Comparison of ENCODE assay signal across 32 mouse cellular contexts in genomic region chr5:127695898-127696297, GRCm38 (mm10).
DNase-seq lines count a peak whose midpoint lies in the region; ATAC-seq and TF ChIP-seq lines count a peak whose summit lies in the region.
"Had no signal": no experiment of that assay in that cellular context is flagged by ENCODE, and none has a peak within 500 bp of the region (broad histone marks: within the 10 kb centered on the region; RNA-seq: fewer than 3 reads in every experiment).

No protein-coding gene starts in this region.

- no peaks in the 10 kb centered on the region for H3K9me3 ChIP-seq in kidney, postnatal 0 days (replicated peaks; ENCODE audit: low read length)
- H3K9me3 ChIP-seq in limb, embryonic 11.5 days (ENCODE audit: control insufficient read depth, low read length) = no peaks in the 10 kb centered on the region
- no peaks in the 10 kb centered on the region for H3K9me3 ChIP-seq in heart, embryonic 10.5 days
- no peaks in the 10 kb centered on the region for H3K9me3 ChIP-seq in hindbrain, embryonic 13.5 days
- H3K9me3 ChIP-seq: embryonic facial prominence, embryonic 13.5 days; forebrain, embryonic 10.5 days; forebrain, embryonic 15.5 days; intestine, embryonic 15.5 days; limb, embryonic 12.5 days; liver, embryonic 15.5 days; lung, embryonic 15.5 days; neural tube, embryonic 13.5 days had no signal

- peak; percentile 12 for DNase-seq in kidney, postnatal 0 days (ENCODE audit: low spot score)
- DNase-seq in kidney, postnatal 25 days = no peak
- peak; percentile 38 for DNase-seq in ZHBTc4 (ENCODE audit: low read depth, low spot score)
- DNase-seq in embryo, embryonic 9.5 days (ENCODE audit: extremely low spot score) = peak; percentile 20
- peak; percentile 69 for DNase-seq in limb, embryonic 11.5 days (ENCODE audit: low spot score)
- no peak for DNase-seq in heart, embryonic 10.5 days (ENCODE audit: low spot score)
- DNase-seq: adrenal gland, adult 2 months; cerebellum, adult 11 months; cerebellum, adult 9-10 months; cerebellum, postnatal 36 days; gastrocnemius, adult 2 months; gastrocnemius, postnatal 36 days; heart, adult 18-20 months; kidney, adult 8-10 months; kidney, postnatal 14 days; lung, postnatal 36 days; thymus, postnatal 4 days had no signal

- WGBS in kidney, postnatal 0 days = 62% methylated on average over 4 of the region's 4 CpGs
- 57% methylated on average over 4 of the region's 4 CpGs for WGBS in limb, embryonic 11.5 days
- WGBS in heart, embryonic 10.5 days = 56% methylated on average over 4 of the region's 4 CpGs
- WGBS in hindbrain, embryonic 13.5 days = 81% methylated on average over 4 of the region's 4 CpGs

- H3K27me3 ChIP-seq in kidney, postnatal 0 days (ENCODE audit: insufficient read depth, low read length) = no peaks in the 10 kb centered on the region
- H3K27me3 ChIP-seq in limb, embryonic 11.5 days (ENCODE audit: control insufficient read depth, insufficient read depth, low read length) = no peaks in the 10 kb centered on the region
- no peaks in the 10 kb centered on the region for H3K27me3 ChIP-seq in heart, embryonic 10.5 days (ENCODE audit: insufficient read depth, poor library complexity, severe bottlenecking)
- no peaks in the 10 kb centered on the region for H3K27me3 ChIP-seq in hindbrain, embryonic 13.5 days
- H3K27me3 ChIP-seq: embryonic facial prominence, embryonic 13.5 days; forebrain, embryonic 15.5 days; heart, embryonic 12.5 days; intestine, embryonic 15.5 days; limb, embryonic 12.5 days; liver, embryonic 15.5 days; lung, embryonic 15.5 days; neural tube, embryonic 13.5 days had no signal

- no peak for TF ChIP-seq CTCF in kidney, postnatal 0 days (IDR thresholded peaks at IDR 0.05; ENCODE audit: low read depth)

- H3K9ac ChIP-seq in kidney, postnatal 0 days (ENCODE audit: low read depth, low read length) = no peak overlapping the region
- no peak overlapping the region for H3K9ac ChIP-seq in limb, embryonic 11.5 days (ENCODE audit: low read length)
- no peak overlapping the region for H3K9ac ChIP-seq in hindbrain, embryonic 13.5 days
- H3K9ac ChIP-seq: embryonic facial prominence, embryonic 13.5 days; forebrain, embryonic 15.5 days; heart, embryonic 12.5 days; intestine, embryonic 15.5 days; limb, embryonic 12.5 days; liver, embryonic 15.5 days; lung, embryonic 15.5 days; neural tube, embryonic 13.5 days had no signal

- no peak for ATAC-seq in kidney, postnatal 0 days (replicated peaks; ENCODE audit: low FRiP score, low read depth)
- no peak for ATAC-seq in limb, embryonic 11.5 days (ENCODE audit: insufficient number of reproducible peaks, low FRiP score, low TSS enrichment, low read depth)
- no peak for ATAC-seq in hindbrain, embryonic 13.5 days (ENCODE audit: low FRiP score)
- ATAC-seq: activated CD4-positive, CD25-positive, alpha-beta regulatory T cell, adult 4 months; CD4-positive, CD25-positive, alpha-beta regulatory T cell, adult 4 months; forebrain, embryonic 15.5 days; hindbrain, embryonic 16.5 days; intestine, embryonic 15.5 days; midbrain, embryonic 16.5 days had no signal

- H3K27ac ChIP-seq in kidney, postnatal 0 days = no peak overlapping the region
- no peak overlapping the region for H3K27ac ChIP-seq in limb, embryonic 11.5 days (replicated peaks; ENCODE audit: low read depth, low read length)
- H3K27ac ChIP-seq in heart, embryonic 10.5 days = no peak overlapping the region
- no peak overlapping the region for H3K27ac ChIP-seq in hindbrain, embryonic 13.5 days
- H3K27ac ChIP-seq: embryonic facial prominence, embryonic 13.5 days; forebrain, embryonic 10.5 days; forebrain, embryonic 15.5 days; gastrocnemius, adult 2 months; intestine, embryonic 15.5 days; limb, embryonic 12.5 days; liver, embryonic 15.5 days; lung, embryonic 15.5 days; neural tube, embryonic 13.5 days had no signal

- H3K36me3 ChIP-seq in kidney, postnatal 0 days (ENCODE audit: insufficient read depth, low read length) = no peaks in the 10 kb centered on the region
- no peaks in the 10 kb centered on the region for H3K36me3 ChIP-seq in limb, embryonic 11.5 days (ENCODE audit: control insufficient read depth, insufficient read depth, low read length)
- H3K36me3 ChIP-seq in heart, embryonic 10.5 days = no peaks in the 10 kb centered on the region
- H3K36me3 ChIP-seq in hindbrain, embryonic 13.5 days = no peaks in the 10 kb centered on the region
- H3K36me3 ChIP-seq: embryonic facial prominence, embryonic 13.5 days; forebrain, embryonic 15.5 days; heart, embryonic 12.5 days; intestine, embryonic 15.5 days; limb, embryonic 12.5 days; liver, embryonic 15.5 days; lung, embryonic 15.5 days; neural tube, embryonic 13.5 days had no signal

- no peaks in the 10 kb centered on the region for H3K4me1 ChIP-seq in kidney, postnatal 0 days (replicated peaks; ENCODE audit: insufficient read depth, low read length)
- H3K4me1 ChIP-seq in limb, embryonic 11.5 days (ENCODE audit: control insufficient read depth, insufficient read depth, low read length) = no peaks in the 10 kb centered on the region; the same call in 1 of the 2 replicates
- H3K4me1 ChIP-seq in heart, embryonic 10.5 days = no peaks in the 10 kb centered on the region
- H3K4me1 ChIP-seq in hindbrain, embryonic 13.5 days (replicated peaks) = peaks cover 7% of the 10 kb centered on the region; the same call in 1 of the 2 replicates
- H3K4me1 ChIP-seq: embryonic facial prominence, embryonic 13.5 days; forebrain, embryonic 15.5 days; heart, embryonic 12.5 days; intestine, embryonic 15.5 days; liver, embryonic 15.5 days had no signal

- no peak overlapping the region for H3K4me2 ChIP-seq in kidney, postnatal 0 days (ENCODE audit: low read length)
- H3K4me2 ChIP-seq in limb, embryonic 11.5 days (ENCODE audit: low read depth, severe bottlenecking) = no peak overlapping the region
- H3K4me2 ChIP-seq in hindbrain, embryonic 13.5 days = no peak overlapping the region
- H3K4me2 ChIP-seq: embryonic facial prominence, embryonic 13.5 days; forebrain, embryonic 15.5 days; heart, embryonic 12.5 days; intestine, embryonic 15.5 days; limb, embryonic 12.5 days; liver, embryonic 15.5 days; lung, embryonic 15.5 days; midbrain, embryonic 11.5 days; neural tube, embryonic 13.5 days had no signal

- no peak overlapping the region for H3K4me3 ChIP-seq in kidney, postnatal 0 days (replicated peaks; ENCODE audit: low read depth, low read length)
- no peak overlapping the region for H3K4me3 ChIP-seq in limb, embryonic 11.5 days (ENCODE audit: low read depth, low read length)
- no peak overlapping the region for H3K4me3 ChIP-seq in heart, embryonic 10.5 days
- H3K4me3 ChIP-seq in hindbrain, embryonic 13.5 days = no peak overlapping the region
- H3K4me3 ChIP-seq: embryonic facial prominence, embryonic 13.5 days; forebrain, embryonic 10.5 days; forebrain, embryonic 15.5 days; gastrocnemius, adult 2 months; heart, embryonic 12.5 days; intestine, embryonic 15.5 days; limb, embryonic 12.5 days; liver, embryonic 15.5 days; lung, embryonic 15.5 days; neural tube, embryonic 13.5 days had no signal

Comparison
In these comparisons a context has a peak if more than half of its experiments do, and no peak if none do; other contexts are left out.
1. DNase-seq: peak in kidney, postnatal 0 days (single experiment), ZHBTc4 (single experiment), embryo, embryonic 9.5 days (single experiment) and limb, embryonic 11.5 days (single experiment); none in kidney, postnatal 25 days (0 of 2) and heart, embryonic 10.5 days (single experiment).